Mouse (Mus musculus) heart, embryonic 13.5 days (tissue): Measurements from ENCODE around the gene Cpne4. TPM values are rescaled to one million over a fixed set of nuclear protein-coding genes. Genes with fewer than 3 reads are reported as not detected.

Source experiments
- ATAC-seq: fragments of 200-750 bp; cut with Nextera tagmentation; 2 replicates; pipeline ENCODE4 v1.8.0; 2017; ENCODE audit warnings: moderate TSS enrichment; ENCODE audit not compliant: insufficient number of reproducible peaks, low FRiP score, low TSS enrichment; ENCODE audit errors: extremely low read depth
- H3K27ac ChIP-seq: fragments of 300-500 bp; sonication (generic); replicated peaks from 2 replicates; pipeline ENCODE4 v1.5.1; 2015; ENCODE audit warnings: moderate library complexity, mild to moderate bottlenecking, inconsistent platforms
- H3K27me3 ChIP-seq: fragments of 300-500 bp; sonication (generic); replicated peaks from 2 replicates; pipeline ENCODE4 v1.6.1; 2015; ENCODE audit warnings: mild to moderate bottlenecking, inconsistent platforms
- H3K36me3 ChIP-seq: fragments of 300-500 bp; sonication (generic); 2 replicates; pipeline ENCODE4 v1.6.1; 2015; ENCODE audit warnings: mild to moderate bottlenecking, inconsistent platforms
- H3K4me1 ChIP-seq: fragments of 300-500 bp; sonication (generic); 2 replicates; pipeline ENCODE4 v1.6.1; 2015; ENCODE audit warnings: inconsistent platforms
- H3K4me2 ChIP-seq: fragments of 300-500 bp; sonication (generic); 2 replicates; pipeline ENCODE4 v1.6.1; 2015; ENCODE audit warnings: inconsistent platforms, mild to moderate bottlenecking, moderate library complexity
- H3K4me3 ChIP-seq: fragments of 300-500 bp; sonication (generic); 2 replicates; pipeline ENCODE4 v1.5.1; 2015; ENCODE audit warnings: moderate library complexity, mild to moderate bottlenecking, inconsistent platforms
- H3K9ac ChIP-seq: fragments of 300-500 bp; sonication (generic); 2 replicates; pipeline ENCODE4 v1.6.1; 2015; ENCODE audit warnings: inconsistent platforms, mild to moderate bottlenecking, moderate library complexity
- H3K9me3 ChIP-seq: fragments of 300-500 bp; sonication (generic); 2 replicates; pipeline ENCODE4 v1.6.1; 2016; ENCODE audit warnings: inconsistent platforms
- WGBS: fragments of 180-500 bp; shearing (Covaris S2); methylation state at CpG from one replicate; pipeline ENCODE4 v1.1.7; 2015; ENCODE audit warnings: mixed read lengths; 5-methylcytosine and 5-hydroxymethylcytosine counted together
- polyA plus RNA-seq: library from polyadenylated mRNA; unstranded; fragments of >200 nt; fragmentation: Nextera tagmentation; extraction: Ambion mirVana; gene quantifications from 2 replicates; pipeline ENCODE4 v1.2.1, GENCODE M21; 2015

The Cpne4 gene
- polyA plus RNA-seq, 1 experiment from 2014 or later: 0.27 TPM

- ATAC-seq: no peak
- no peak overlapping the region for H3K9ac ChIP-seq
- H3K27ac ChIP-seq: no peak overlapping the region
- H3K27me3 ChIP-seq: no peaks in the 10 kb centered on the region
- 64% methylated on average over 3 of the region's 3 CpGs for whole genome bisulfite sequencing
- H3K4me3 ChIP-seq: no peak overlapping the region
- no peak overlapping the region for H3K4me2 ChIP-seq
- no peaks in the 10 kb centered on the region for H3K4me1 ChIP-seq
- no peaks in the 10 kb centered on the region for H3K9me3 ChIP-seq
- H3K36me3 ChIP-seq: no peaks in the 10 kb centered on the region
Observed at GRCm38 (mm10) chr9:104952176-104952575, 405.1 kb downstream of the Cpne4 start.

- no peaks in the 10 kb centered on the region for H3K36me3 ChIP-seq
- H3K27ac ChIP-seq: no peak overlapping the region
- no peaks in the 10 kb centered on the region for H3K27me3 ChIP-seq
- H3K9ac ChIP-seq: no peak overlapping the region
- H3K4me2 ChIP-seq: no peak overlapping the region
- no peaks in the 10 kb centered on the region for H3K9me3 ChIP-seq
- no peak overlapping the region for H3K4me3 ChIP-seq
- no peak for ATAC-seq
- 73% methylated on average over 7 of the region's 7 CpGs for WGBS
- no peaks in the 10 kb centered on the region for H3K4me1 ChIP-seq
Observed at GRCm38 (mm10) chr9:104972828-104973227, 425.7 kb downstream of the Cpne4 start.

- no peak overlapping the region for H3K4me3 ChIP-seq
- no peak overlapping the region for H3K4me2 ChIP-seq
- no peaks in the 10 kb centered on the region for H3K27me3 ChIP-seq
- H3K36me3 ChIP-seq: no peaks in the 10 kb centered on the region
- H3K27ac ChIP-seq: no peak overlapping the region
- no peaks in the 10 kb centered on the region for H3K9me3 ChIP-seq
- ATAC-seq: no peak
- 74% methylated on average over 2 of the region's 2 CpGs for WGBS
- no peaks in the 10 kb centered on the region for H3K4me1 ChIP-seq
- H3K9ac ChIP-seq: no peak overlapping the region
Observed at GRCm38 (mm10) chr9:104981934-104982548, 435.0 kb downstream of the Cpne4 start.

- no peak for ATAC-seq
- Histone ChIP-seq H3K9ac (no peak overlapping the region), H3K27me3 (no peaks in the 10 kb centered on the region), H3K4me2 (no peak overlapping the region), H3K36me3 (no peaks in the 10 kb centered on the region), H3K4me1 (no peaks in the 10 kb centered on the region), H3K4me3 (no peak overlapping the region), H3K27ac (no peak overlapping the region), H3K9me3 (no peaks in the 10 kb centered on the region)
- 21% methylated on average over 1 of the region's 1 CpGs for WGBS
Observed at GRCm38 (mm10) chr9:104998225-104998624, 451.1 kb downstream of the Cpne4 start.

GRCm38 (mm10) chr9:105010721-105011120 is 463.6 kb downstream of the Cpne4 start:
- H3K27me3 ChIP-seq: no peaks in the 10 kb centered on the region
- no peaks in the 10 kb centered on the region for H3K9me3 ChIP-seq
- 27% methylated on average over 2 of the region's 2 CpGs for WGBS
- ATAC-seq: no peak
- H3K36me3 ChIP-seq: no peaks in the 10 kb centered on the region
- H3K9ac ChIP-seq: no peak overlapping the region
- H3K4me2 ChIP-seq: no peak overlapping the region
- no peak overlapping the region for H3K4me3 ChIP-seq
- H3K4me1 ChIP-seq: no peaks in the 10 kb centered on the region
- no peak overlapping the region for H3K27ac ChIP-seq

GRCm38 (mm10) chr9:105018186-105018585 is 471.1 kb downstream of the Cpne4 start:
- no peak overlapping the region for H3K4me2 ChIP-seq
- no peak overlapping the region for H3K9ac ChIP-seq
- ATAC-seq: no peak
- no peaks in the 10 kb centered on the region for H3K9me3 ChIP-seq
- H3K27me3 ChIP-seq: no peaks in the 10 kb centered on the region
- no peak overlapping the region for H3K4me3 ChIP-seq
- no peaks in the 10 kb centered on the region for H3K4me1 ChIP-seq
- H3K27ac ChIP-seq: no peak overlapping the region
- WGBS: 82% methylated on average over 7 of the region's 7 CpGs
- no peaks in the 10 kb centered on the region for H3K36me3 ChIP-seq

- no peak overlapping the region for H3K4me3 ChIP-seq
- 64% methylated on average over 3 of the region's 3 CpGs for WGBS
- H3K27me3 ChIP-seq: no peaks in the 10 kb centered on the region
- H3K4me2 ChIP-seq: no peak overlapping the region
- no peak overlapping the region for H3K9ac ChIP-seq
- no peaks in the 10 kb centered on the region for H3K36me3 ChIP-seq
- no peak overlapping the region for H3K27ac ChIP-seq
- H3K9me3 ChIP-seq: no peaks in the 10 kb centered on the region
- H3K4me1 ChIP-seq: no peaks in the 10 kb centered on the region
- ATAC-seq: no peak
Observed at GRCm38 (mm10) chr9:105028311-105028710, 481.2 kb downstream of the Cpne4 start.

- H3K4me2 ChIP-seq: no peak overlapping the region
- WGBS: 79% methylated on average over 9 of the region's 9 CpGs
- H3K27me3 ChIP-seq: no peaks in the 10 kb centered on the region
- H3K4me3 ChIP-seq: no peak overlapping the region
- H3K27ac ChIP-seq: no peak overlapping the region
- no peaks in the 10 kb centered on the region for H3K9me3 ChIP-seq
- H3K4me1 ChIP-seq: no peaks in the 10 kb centered on the region
- no peak overlapping the region for H3K9ac ChIP-seq
- ATAC-seq: no peak
- no peaks in the 10 kb centered on the region for H3K36me3 ChIP-seq
Observed at GRCm38 (mm10) chr9:105032572-105032971, 485.5 kb downstream of the Cpne4 start.

GRCm38 (mm10) chr9:105033641-105034040 is 486.6 kb downstream of the Cpne4 start:
- 77% methylated on average over 7 of the region's 7 CpGs for WGBS

GRCm38 (mm10) chr9:105037847-105038246 is 490.8 kb downstream of the Cpne4 start:
- H3K4me3 ChIP-seq: no peak overlapping the region
- H3K36me3 ChIP-seq: no peaks in the 10 kb centered on the region
- no peaks in the 10 kb centered on the region for H3K9me3 ChIP-seq
- no peak overlapping the region for H3K9ac ChIP-seq
- no peak overlapping the region for H3K27ac ChIP-seq
- no peaks in the 10 kb centered on the region for H3K27me3 ChIP-seq
- 58% methylated on average over 3 of the region's 3 CpGs for WGBS
- no peaks in the 10 kb centered on the region for H3K4me1 ChIP-seq
- H3K4me2 ChIP-seq: no peak overlapping the region
- ATAC-seq: no peak

More at GRCm38 (mm10) chr9:105033641-105034040, 486.6 kb downstream of the Cpne4 start:
- Histone ChIP-seq H3K27me3 (no peaks in the 10 kb centered on the region), H3K9ac (no peak overlapping the region), H3K4me2 (no peak overlapping the region), H3K4me1 (no peaks in the 10 kb centered on the region), H3K36me3 (no peaks in the 10 kb centered on the region), H3K9me3 (no peaks in the 10 kb centered on the region), H3K27ac (no peak overlapping the region), H3K4me3 (no peak overlapping the region)
- no peak for ATAC-seq

- WGBS: 61% methylated on average over 7 of the region's 7 CpGs
- no peak for ATAC-seq
- Histone ChIP-seq H3K4me2 (no peak overlapping the region), H3K9me3 (no peaks in the 10 kb centered on the region), H3K4me3 (no peak overlapping the region), H3K36me3 (no peaks in the 10 kb centered on the region), H3K4me1 (no peaks in the 10 kb centered on the region), H3K27ac (no peak overlapping the region), H3K9ac (no peak overlapping the region), H3K27me3 (no peaks in the 10 kb centered on the region; the same call in 1 of the 2 replicates)
Observed at GRCm38 (mm10) chr9:105046014-105046413, 498.9 kb downstream of the Cpne4 start.

GRCm38 (mm10) chr9:105048351-105048750 is 501.3 kb downstream of the Cpne4 start:
- Histone ChIP-seq H3K27me3 (no peaks in the 10 kb centered on the region; the same call in 1 of the 2 replicates), H3K9ac (no peak overlapping the region), H3K4me3 (no peak overlapping the region), H3K4me1 (no peaks in the 10 kb centered on the region), H3K27ac (no peak overlapping the region), H3K4me2 (no peak overlapping the region), H3K36me3 (no peaks in the 10 kb centered on the region), H3K9me3 (no peaks in the 10 kb centered on the region)
- ATAC-seq: no peak
- 60% methylated on average over 10 of the region's 10 CpGs for WGBS
